10 mouse cellular contexts compared by ENCODE assay signal in genomic region chr2:144009081-144009480, GRCm38 (mm10). TPM values are rescaled to one million over a fixed set of nuclear protein-coding genes. Genes with fewer than 3 reads are reported as not detected.
DNase-seq lines count a peak whose midpoint lies in the region; ATAC-seq and TF ChIP-seq lines count a peak whose summit lies in the region.
"Had no signal": no experiment of that assay in that cellular context is flagged by ENCODE, and none has a peak within 500 bp of the region (broad histone marks: within the 10 kb centered on the region; RNA-seq: fewer than 3 reads in every experiment).

No protein-coding gene starts in this region.

- H3K36me3 ChIP-seq in heart, embryonic 14.5 days (ENCODE audit: control insufficient read depth, insufficient read depth, low read length): peaks cover 13% of the 10 kb centered on the region
- H3K36me3 ChIP-seq in ES-E14 (ENCODE audit: control insufficient read depth, insufficient read depth, low read length, poor library complexity, severe bottlenecking): no peaks in the 10 kb centered on the region
- no peaks in the 10 kb centered on the region; the same call in 1 of the 2 replicates for H3K36me3 ChIP-seq in hindbrain, embryonic 14.5 days (replicated peaks; ENCODE audit: control insufficient read depth, insufficient read depth)

- no peak for ATAC-seq in heart, embryonic 14.5 days (ENCODE audit: insufficient number of reproducible peaks, insufficient read depth, low FRiP score, low read depth)
- no peak for ATAC-seq in hindbrain, embryonic 14.5 days (ENCODE audit: low FRiP score)
- ATAC-seq in megakaryocyte, adult 5-6 weeks (ENCODE audit: poor library complexity, severe bottlenecking): peak; percentile 25
- ATAC-seq: Patski had no signal

- H3K27ac ChIP-seq in heart, embryonic 14.5 days (replicated peaks in 1 of 2; ENCODE audit: control insufficient read depth in 1 of 2, insufficient read depth in 1 of 2, low read depth in 2 of 2, low read length in 2 of 2): peak overlapping the region in 1 of 2 experiments; percentile 97; a peak in 2 of 4 replicates
- no peak overlapping the region for H3K27ac ChIP-seq in ES-E14 (ENCODE audit: insufficient read depth, low read depth, low read length, poor library complexity, severe bottlenecking)
- H3K27ac ChIP-seq in hindbrain, embryonic 14.5 days: no peak overlapping the region

- in situ Hi-C loops in ES-E14 (cut with MboI; ENCODE audit: low sequenced_read_pairs in 2 of 2, unreplicated experiment in 2 of 2): no loop called here

- no peak for DNase-seq in heart, postnatal 4 days
- no peak for DNase-seq in ES-E14 (ENCODE audit: low read depth, low spot score)
- no peak for DNase-seq in hindbrain, embryonic 14.5 days (ENCODE audit: low spot score)
- no peak for DNase-seq in urinary bladder, adult 2 months (ENCODE audit: low spot score)
- no peak for DNase-seq in right cerebral cortex, postnatal 10 days (ENCODE audit: low spot score in 2 of 2)
- DNase-seq in ovary, adult 18-20 months (ENCODE audit: low spot score): no peak

- H3K9me3 ChIP-seq in heart, embryonic 14.5 days (ENCODE audit: control insufficient read depth, low read length): no peaks in the 10 kb centered on the region
- H3K9me3 ChIP-seq in ES-E14 (ENCODE audit: control insufficient read depth, insufficient read depth, low read depth, low read length): no peaks in the 10 kb centered on the region
- no peaks in the 10 kb centered on the region for H3K9me3 ChIP-seq in hindbrain, embryonic 14.5 days (ENCODE audit: control insufficient read depth, low read length)

- H3K4me3 ChIP-seq in heart, embryonic 14.5 days (ENCODE audit: control insufficient read depth in 1 of 2, insufficient read depth in 1 of 2, low read depth in 1 of 2, low read length in 2 of 2): peak overlapping the region in 1 of 2 experiments; percentile 96; a peak in 2 of 4 replicates
- H3K4me3 ChIP-seq in ES-E14 (ENCODE audit: insufficient read depth in 1 of 2, low read depth in 1 of 2, low read length in 2 of 2, poor library complexity in 1 of 2, severe bottlenecking in 1 of 2): no peak overlapping the region; a peak in 1 of 4 replicates
- H3K4me3 ChIP-seq in hindbrain, embryonic 14.5 days (replicated peaks; ENCODE audit: low read length): peak overlapping the region; percentile 88

- peak overlapping the region; percentile 63 for H3K4me2 ChIP-seq in heart, embryonic 14.5 days (ENCODE audit: low read length)
- peak overlapping the region; percentile 57 for H3K4me2 ChIP-seq in hindbrain, embryonic 14.5 days (replicated peaks)

- WGBS in heart, embryonic 14.5 days: 77% methylated on average over 1 of the region's 1 CpGs
- 72% methylated on average over 1 of the region's 1 CpGs for WGBS in hindbrain, embryonic 14.5 days

- peaks cover 13 to 46% of the 10 kb centered on the region in 2 experiments for H3K4me1 ChIP-seq in heart, embryonic 14.5 days (ENCODE audit: control insufficient read depth in 2 of 2, insufficient read depth in 2 of 2, low read length in 2 of 2)
- peaks cover 0 to 9% of the 10 kb centered on the region in 2 experiments; a peak in 1 of 4 replicates for H3K4me1 ChIP-seq in ES-E14 (ENCODE audit: control insufficient read depth in 2 of 2, insufficient read depth in 2 of 2, low read length in 2 of 2, poor library complexity in 1 of 2)
- peaks cover 8% of the 10 kb centered on the region for H3K4me1 ChIP-seq in hindbrain, embryonic 14.5 days (replicated peaks; ENCODE audit: control insufficient read depth, insufficient read depth, low read length)

- H3K27me3 ChIP-seq in heart, embryonic 14.5 days (ENCODE audit: control insufficient read depth, insufficient read depth, low read length): no peaks in the 10 kb centered on the region
- H3K27me3 ChIP-seq in hindbrain, embryonic 14.5 days (ENCODE audit: control insufficient read depth, insufficient read depth, low read length): no peaks in the 10 kb centered on the region
- H3K27me3 ChIP-seq: Patski had no signal

- peak overlapping the region; percentile 99 for H3K9ac ChIP-seq in heart, embryonic 14.5 days (ENCODE audit: low read length)
- H3K9ac ChIP-seq in ES-E14 (ENCODE audit: insufficient read depth, low read depth, low read length, poor library complexity, severe bottlenecking): peak overlapping the region; percentile 87; the same call in 1 of the 2 replicates
- H3K9ac ChIP-seq in hindbrain, embryonic 14.5 days: no peak overlapping the region

TF ChIP-seq in ES-E14, 5 proteins besides CTCF, POLR2A, EP300 and RAD21:
- TF ChIP-seq ZNF384 (IDR thresholded peaks at IDR 0.05; ENCODE audit: low read depth, low read length) (no peak), CHD2 (IDR thresholded peaks at IDR 0.05; ENCODE audit: low read depth, low read length) (no peak), HCFC1 (IDR thresholded peaks at IDR 0.05; ENCODE audit: borderline replicate concordance, insufficient read depth, low read length) (no peak), MAFK (IDR thresholded peaks at IDR 0.05; ENCODE audit: insufficient read depth, low read depth, low read length) (no peak), ZC3H11A (IDR thresholded peaks at IDR 0.05; ENCODE audit: borderline replicate concordance, low read depth, low read length) (no peak)

RNA-seq across cellular contexts. Expression of gene Rrbp1, which starts 2.0 kb away (rescaled TPM):
- 54.4 and 61.8 TPM in 2 replicates for polyA plus RNA-seq in heart, embryonic 14.5 days (2014; fragmentation: Nextera tagmentation; extraction: Ambion mirVana)
- total RNA-seq in heart, postnatal 4 days (2021): 100 to 1,000 TPM; 181 to 182 TPM
- total RNA-seq in ES-E14 (2012; rRNA removed): 251 and 331 TPM in 2 replicates
- 25.7 and 34.8 TPM in 2 replicates for polyA plus RNA-seq in hindbrain, embryonic 14.5 days (2014; fragmentation: Nextera tagmentation; extraction: Ambion mirVana)
- total RNA-seq in megakaryocyte, adult 5-6 weeks (2015): 173 and 196 TPM in 2 replicates
- 215 and 251 TPM in 2 replicates for total RNA-seq in megakaryocyte, adult 5-6 weeks (2017)
- 163 and 206 TPM in 2 replicates for polyA plus RNA-seq in urinary bladder, adult 2 months (2012; rRNA removed)

RNA-seq across cellular contexts. Expression of gene Banf2, which starts 23.8 kb away (rescaled TPM):
- not detected in 2 replicates for polyA plus RNA-seq in heart, embryonic 14.5 days (2014; fragmentation: Nextera tagmentation; extraction: Ambion mirVana)
- total RNA-seq in heart, postnatal 4 days (2021): not detected
- not detected in 2 replicates for total RNA-seq in ES-E14 (2012; rRNA removed)
- not detected in 2 replicates for polyA plus RNA-seq in hindbrain, embryonic 14.5 days (2014; fragmentation: Nextera tagmentation; extraction: Ambion mirVana)
- not detected in 2 replicates for total RNA-seq in megakaryocyte, adult 5-6 weeks (2015)
- not detected in 2 replicates for total RNA-seq in megakaryocyte, adult 5-6 weeks (2017)
- polyA plus RNA-seq in urinary bladder, adult 2 months (2012; rRNA removed): not detected in 2 replicates
- total RNA-seq: layer of hippocampus, postnatal 10 days had no signal
- polyA plus RNA-seq: Patski had no signal
